Mouse (Mus musculus) megakaryocyte, embryonic 14.5 days (primary cell): ENCODE data around the gene Pxk.

Experiments
- FLI1 ChIP-seq: IDR thresholded peaks from 2 replicates; pipeline ENCODE4 v1.6.1; 2012; ENCODE audit warnings: low read length, inconsistent platforms, mixed read lengths
- GATA1 ChIP-seq: IDR thresholded peaks from 3 replicates; pipeline ENCODE4 v1.6.1; 2012; ENCODE audit warnings: mixed read lengths, low read length, inconsistent platforms, borderline replicate concordance

DNA sequence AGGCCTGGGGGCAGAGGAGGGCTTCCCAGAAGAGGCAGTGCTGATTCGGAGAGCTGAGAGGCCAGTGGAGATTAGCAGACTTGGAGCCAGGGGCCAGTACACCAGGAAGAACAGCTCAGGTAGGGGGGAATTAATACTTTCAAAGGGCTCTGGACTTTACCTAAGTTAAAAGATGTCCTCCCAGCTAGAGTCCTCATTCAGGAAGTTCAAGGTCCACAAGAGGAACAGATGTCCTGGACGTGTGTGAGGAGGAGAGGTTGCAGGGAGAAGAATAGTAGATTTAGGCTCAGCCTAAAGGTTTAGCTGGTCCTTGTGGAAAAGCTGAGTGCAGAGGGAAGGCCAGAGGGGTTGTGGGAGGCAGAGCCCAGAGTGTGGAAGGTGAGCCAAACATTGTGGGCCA is 36.2 kb downstream of the Pxk start:
- no peak for TF ChIP-seq GATA1
- no peak for TF ChIP-seq FLI1
